Mouse (Mus musculus) embryo, embryonic 10 days (tissue): ENCODE data around the gene Gpr137.
"Not testable (repeated sequence)": the region's sequence is repeated elsewhere in the genome, so short reads cannot be mapped to it uniquely, and the experiment has no call there.

Experiments
- DNase-seq: peaks from one replicate; pipeline ENCODE4 v3.0.0-alpha.2; 2015; ENCODE audit warnings: low spot score

Gpr137 gene

GRCm38 (mm10) chr19:6942249-6942691 is at the start of gene Gpr137:
Gene Gpr137, minus strand, starts transcription at chr19:6942480.
- peak; percentile 95 for DNase-seq

DNA sequence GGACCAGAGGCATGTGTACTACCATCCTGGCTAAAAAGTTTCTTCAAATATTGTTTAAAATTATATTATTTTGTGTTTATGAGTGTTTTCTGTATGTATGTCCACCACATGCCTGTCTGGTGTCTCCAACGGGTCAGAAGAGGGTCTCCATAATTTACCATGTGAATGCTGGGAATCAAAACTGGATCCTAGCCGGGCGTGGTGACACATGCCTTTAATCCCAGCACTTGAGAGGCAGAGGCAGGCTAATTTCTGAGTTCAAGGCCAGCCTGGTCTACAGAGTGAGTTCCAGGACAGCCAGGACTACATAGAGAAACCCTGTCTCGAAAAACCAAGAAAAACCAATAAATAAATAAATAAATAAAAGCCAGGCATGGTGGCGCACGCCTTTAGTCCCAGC is 48.9 kb upstream of the Gpr137 start:
- DNase-seq: not testable (repeated sequence)

- no peak for DNase-seq
These were observed 48.4 kb upstream of the Gpr137 start for GRCm38 (mm10) chr19:6990712-6991111.

DNA sequence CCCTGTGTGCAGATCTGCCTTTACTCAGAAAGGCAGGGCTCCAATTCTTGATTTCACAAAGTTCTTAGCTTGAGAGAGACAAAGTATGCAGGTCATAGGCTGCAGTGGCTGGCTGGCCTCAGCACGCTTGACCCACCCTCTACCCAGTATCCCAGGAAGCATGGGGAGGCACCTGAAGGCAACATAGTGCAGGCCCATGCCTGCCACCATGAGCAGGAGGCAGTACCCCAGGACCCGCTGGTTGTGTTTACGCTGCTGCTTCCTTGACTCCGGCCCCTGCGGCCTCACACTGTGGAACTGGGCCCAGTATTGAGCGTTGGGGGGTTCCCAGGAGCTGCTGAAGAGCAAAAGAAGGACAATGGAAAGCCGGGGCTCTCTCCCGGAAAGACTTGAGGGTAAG is 47.0 kb upstream of the Gpr137 start:
- DNase-seq: no peak

DNA sequence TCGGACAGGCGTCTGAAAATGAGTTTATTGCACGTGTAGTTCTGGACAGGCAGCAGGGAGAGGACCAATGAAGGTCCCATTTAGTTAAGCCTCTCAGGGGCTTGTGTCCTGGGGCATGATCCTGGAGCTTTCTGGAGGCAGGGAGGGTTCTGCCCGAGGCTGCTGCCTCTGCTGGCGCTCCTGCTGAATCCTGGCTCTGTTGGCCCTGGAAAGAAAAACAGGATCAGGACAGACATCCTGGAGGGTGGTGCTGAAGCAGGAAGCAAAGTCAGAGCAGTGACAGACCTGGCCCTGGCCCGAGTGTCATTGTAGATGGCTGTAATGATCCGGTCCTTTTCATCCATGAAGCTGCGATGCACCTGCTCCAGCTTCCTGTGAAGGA is 45.6 kb upstream of the Gpr137 start:
- no peak for DNase-seq

- DNase-seq: peak; percentile 69
These were observed 45.0 kb upstream of the Gpr137 start, which contains the start of gene Vegfb for GRCm38 (mm10) chr19:6987061-6987903. Gene Vegfb, minus strand, starts transcription at chr19:6987651.

DNA sequence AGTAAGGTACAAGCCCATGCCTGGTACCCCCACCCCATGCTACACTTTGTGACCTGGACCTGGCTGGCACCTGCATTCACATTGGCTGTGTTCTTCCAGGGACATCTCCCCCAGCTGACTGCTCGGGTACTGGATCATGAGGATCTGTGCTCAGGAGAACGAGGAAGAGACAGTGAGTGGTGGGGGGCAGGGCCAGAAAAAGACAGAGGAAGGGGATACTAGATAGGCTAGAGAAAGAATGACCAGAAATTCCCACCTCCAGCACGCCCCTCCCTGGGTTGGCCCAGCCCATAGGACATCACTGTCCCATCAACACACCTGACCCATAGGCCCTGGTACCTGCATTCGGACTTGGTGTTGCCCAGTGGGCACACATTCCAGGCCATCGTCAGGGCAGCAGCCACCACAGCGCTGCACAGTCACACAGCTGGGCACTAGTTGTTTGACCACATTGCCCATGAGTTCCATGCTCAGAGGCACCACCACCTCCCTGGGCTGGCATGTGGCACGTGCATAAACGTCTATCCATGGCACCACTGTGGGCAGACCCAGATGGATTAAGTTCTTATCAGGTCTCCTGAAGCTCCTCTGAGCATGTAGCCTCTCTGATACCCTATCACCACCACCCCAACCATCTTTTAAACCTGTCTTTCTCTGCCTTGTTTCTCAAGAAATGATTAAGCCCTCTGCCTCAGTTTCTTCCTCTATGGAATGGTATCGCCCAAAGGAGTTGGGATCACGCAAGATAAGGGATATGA is 43.9 kb upstream of the Gpr137 start:
- DNase-seq: no peak

DNA sequence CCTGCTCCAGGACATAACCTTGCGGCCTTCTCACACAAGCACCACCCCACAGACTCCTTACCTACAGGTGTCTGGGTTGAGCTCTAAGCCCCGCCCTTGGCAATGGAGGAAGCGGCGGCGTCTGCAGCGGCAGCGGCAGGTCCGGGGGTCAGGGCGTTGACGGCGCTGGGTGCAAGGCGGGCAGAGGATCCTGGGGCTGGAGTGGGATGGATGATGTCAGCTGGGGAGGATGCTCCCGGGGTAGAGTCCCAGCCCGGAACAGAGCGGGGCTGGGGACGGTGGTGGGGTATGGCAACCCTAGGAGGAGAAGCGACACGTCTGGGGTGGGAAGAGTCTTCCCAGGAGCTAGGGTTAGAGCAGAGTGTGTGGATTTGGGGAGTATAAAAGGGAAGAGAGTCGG is 43.0 kb upstream of the Gpr137 start:
- no peak for DNase-seq

GRCm38 (mm10) chr19:6983621-6984020 is 41.3 kb upstream of the Gpr137 start:
- peak; percentile 20 for DNase-seq

DNA sequence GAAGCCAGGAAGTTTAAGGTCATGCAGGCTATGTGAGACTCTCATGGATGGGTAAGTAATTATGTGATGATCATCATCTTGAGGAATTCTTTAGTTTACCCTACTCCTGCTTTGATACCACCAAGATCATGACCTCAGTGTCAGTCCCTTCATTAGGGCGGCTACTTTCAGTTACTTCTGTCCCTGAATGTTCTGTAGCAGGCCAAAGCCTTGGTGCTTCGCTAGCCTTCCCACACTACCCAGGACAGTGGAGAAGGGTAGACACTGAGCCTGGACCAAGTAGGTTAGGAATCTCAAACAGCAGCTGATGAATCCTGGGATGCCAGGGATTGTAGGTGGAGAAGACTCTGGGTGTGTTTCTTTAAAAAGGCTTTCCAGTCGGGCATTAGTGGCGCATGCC is 39.2 kb upstream of the Gpr137 start:
- DNase-seq: no peak

DNA sequence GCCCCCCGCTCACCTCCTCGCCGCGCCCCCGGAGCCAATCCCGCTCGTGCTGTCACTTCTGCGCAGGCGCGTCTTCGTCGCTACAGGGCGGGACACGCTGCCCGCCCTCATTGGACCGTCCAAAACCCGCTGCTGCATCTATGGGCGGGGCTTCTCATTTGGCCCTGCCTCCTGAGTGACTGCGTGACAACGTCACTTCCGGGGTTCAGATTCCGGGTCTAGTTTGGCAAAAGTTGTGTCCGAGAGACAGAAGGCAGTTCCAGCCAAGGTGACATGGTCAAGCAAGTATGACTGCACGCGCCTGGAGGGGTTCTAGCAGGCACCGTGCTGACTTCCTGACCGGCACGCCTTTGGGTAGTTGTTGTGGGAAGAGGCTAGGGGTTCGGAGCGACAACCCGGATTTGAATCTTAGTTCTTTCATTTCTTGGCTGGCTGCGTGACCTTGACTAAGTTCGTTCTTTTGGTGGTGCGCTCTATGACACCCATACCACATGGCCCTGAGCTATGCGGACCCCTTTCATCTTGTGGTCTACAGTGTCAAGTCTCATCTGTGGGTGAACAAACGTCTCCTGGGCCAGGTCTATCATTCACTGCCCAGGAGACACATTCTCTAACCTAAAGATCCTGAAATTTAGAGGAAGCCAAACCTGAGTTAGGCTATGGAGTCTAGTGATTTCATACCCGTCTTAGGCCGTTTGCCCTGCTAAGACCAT is 38.3 kb upstream of the Gpr137 start, which contains the start of gene Fkbp2:
Fkbp2 (minus strand) TSS at position 121 of the 713 bp plus-strand sequence.
- DNase-seq: peak; percentile 99

DNA sequence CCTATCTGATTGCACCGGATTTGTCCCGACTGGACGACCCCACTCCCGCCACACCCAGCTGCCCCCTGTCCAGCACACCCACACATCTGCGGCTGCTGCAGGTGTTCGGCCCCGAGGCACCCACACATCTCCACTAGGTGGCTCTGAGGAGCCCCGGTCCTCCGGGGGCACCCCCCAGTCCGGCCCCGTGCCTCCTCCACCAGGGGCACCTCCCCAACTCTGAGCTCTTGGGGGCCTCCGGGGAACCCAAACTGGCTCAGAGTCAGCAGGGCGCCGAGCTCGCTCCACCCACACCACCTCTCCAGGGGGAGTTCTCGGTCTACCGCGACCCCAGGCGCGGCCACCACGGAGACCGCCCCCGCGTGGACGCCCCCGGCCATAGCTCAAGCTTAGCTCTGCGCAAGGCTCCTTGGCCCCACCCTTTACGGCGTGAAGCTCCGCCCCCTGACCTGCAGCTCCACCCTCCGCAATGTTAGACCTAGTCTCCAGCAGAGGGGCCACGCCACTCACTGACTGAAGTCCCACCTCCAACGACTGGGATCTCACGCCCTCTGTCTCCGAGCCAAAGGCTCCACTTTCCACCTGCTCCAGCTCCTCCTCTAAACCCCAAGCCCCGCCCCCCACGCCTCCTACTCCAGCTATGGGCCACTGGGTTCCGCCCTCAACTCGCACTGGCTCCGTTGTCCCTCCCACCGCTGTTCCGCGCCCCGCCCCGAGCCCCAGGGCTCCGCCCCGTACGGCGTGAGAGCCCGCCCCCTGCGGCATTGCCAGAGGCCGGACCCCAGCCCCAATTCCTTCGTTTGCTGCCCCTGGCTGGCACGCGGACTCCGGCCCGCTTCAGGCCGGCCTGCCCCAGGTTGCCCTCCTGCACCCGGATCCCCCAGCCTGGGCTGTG is 37.5 kb upstream of the Gpr137 start:
- peak; percentile 99 for DNase-seq

DNA sequence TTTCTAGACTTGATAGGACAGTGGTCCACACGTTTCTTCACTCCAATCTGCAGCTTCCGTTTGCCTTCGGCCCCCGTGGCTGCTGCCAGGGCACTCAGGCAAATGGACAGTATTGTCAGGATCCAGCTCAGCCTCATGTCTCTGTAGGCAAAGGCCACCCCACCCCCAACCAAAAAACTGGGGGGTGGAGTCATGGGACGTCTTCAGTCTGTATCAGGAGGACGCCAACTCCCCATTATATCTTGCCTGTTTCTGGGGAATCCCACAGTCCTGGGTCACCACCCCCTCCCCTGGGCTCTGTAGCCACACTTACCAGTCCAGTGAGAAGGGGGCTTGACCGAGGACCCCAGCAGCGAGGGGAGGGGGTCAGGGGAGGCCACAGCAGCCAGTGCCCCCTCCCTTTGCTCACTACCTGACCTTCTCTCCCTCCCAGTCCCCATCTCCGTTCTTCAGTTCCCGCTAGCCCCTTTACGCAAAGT is 36.8 kb upstream of the Gpr137 start:
- peak; percentile 24 for DNase-seq

DNA sequence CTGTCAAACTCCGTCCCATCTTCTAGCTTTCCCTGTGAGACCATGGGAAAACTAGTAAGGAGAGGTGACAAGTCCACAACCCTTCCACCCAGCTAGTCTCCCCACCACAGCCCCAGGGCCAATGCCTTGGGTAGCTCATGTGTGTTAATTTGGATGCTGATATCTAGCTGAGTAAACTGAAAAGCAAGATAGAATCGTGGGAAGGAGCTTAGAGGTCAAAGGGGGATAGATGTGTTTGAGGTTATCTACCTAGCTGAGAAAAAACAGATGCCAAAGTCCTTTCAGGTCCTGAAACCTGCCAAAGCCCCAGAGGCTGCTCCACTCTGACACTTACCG is 36.3 kb upstream of the Gpr137 start:
- no peak for DNase-seq

DNA sequence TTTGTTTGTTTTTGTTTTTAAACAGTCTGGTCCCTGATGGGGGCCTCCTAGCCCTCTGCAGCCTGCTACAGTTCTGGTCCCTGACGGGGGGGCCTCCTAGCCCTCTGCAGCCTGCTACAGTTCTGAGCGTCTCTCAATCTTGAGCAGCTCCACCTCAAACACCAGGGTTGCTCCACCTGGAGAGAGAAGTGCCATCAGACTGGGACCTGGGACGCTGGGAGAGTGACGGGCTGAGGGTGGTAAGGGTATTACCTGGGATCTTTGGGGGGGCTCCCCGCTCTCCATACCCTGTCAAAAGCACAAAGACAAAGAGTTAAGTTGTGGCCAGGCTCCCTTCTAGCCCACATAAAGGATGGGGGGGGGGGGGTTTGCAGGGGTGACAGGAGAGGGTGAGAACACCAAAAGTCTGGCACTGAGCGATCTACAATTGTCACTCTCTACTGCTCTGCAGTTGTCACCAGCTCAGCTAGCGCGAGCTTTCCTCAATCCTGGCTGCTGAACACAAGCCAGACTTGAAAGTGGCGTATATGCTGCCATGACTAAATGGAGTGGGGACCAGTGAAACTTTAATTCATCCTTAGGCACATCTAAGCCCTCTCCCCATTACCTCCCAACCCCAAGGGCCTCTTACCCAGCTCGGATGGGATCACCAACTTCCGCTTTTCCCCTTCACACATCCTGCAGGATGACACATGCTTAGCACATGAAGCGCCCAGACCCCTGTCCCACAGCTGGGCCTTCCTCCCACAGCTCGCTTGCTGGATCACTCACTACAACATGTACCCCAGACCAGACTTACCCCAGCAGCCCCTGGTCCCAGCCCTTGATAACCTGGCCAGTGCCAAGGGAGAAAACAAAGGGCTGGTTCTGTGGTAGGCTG is 35.7 kb upstream of the Gpr137 start:
- DNase-seq: no peak

DNA sequence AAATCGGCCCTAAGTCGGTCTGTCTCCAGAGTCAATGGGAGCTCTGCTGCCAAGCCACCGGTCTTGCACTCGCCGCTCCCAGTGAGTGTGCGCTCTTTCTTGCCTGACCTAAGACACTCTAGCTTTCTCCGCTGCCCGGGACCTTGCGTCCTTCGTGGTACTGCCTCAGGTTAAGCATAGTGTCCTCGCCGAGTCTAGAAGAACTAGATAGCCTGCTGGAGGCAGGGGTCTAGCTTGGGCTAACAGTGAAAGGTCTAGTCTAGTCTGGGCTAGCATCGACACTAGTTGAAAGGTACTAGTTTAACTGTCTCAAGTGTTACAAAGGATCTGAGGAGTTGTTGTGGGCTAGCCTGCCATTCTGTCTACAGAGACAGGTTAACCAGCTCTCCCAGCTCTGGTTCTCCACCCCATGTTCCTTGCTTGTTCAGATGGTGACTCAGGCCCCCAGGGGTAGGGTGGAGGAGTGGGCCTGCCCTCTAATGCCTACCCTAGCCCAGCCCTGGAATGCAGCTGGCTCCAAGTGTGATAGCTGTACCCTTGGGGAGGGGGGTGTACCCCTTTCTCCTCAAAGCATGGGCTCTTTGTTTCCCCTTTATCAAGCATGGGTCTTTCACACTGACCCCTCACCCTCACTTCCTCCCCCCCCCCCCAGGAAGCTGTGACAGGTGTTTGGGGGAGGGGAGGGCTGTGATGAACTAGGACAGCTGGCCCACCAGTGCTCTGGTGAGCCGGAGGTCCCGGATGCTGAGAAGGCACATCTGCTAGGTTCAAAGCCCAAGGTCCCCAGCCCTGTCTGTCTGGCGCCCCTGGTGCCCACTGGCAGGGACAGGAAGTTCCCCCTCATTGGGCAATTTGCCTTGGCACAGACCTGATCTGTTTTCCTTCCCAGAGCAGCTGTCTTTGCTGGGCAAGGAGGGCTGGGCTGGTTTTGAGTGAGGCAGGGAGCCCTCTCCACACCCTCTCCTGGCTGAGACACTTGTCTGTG is 33.5 kb upstream of the Gpr137 start, which contains the start of gene Plcb3:
Plcb3 (minus strand) TSS at position 934 of the 985 bp plus-strand sequence.
- DNase-seq: peak; percentile 77

DNA sequence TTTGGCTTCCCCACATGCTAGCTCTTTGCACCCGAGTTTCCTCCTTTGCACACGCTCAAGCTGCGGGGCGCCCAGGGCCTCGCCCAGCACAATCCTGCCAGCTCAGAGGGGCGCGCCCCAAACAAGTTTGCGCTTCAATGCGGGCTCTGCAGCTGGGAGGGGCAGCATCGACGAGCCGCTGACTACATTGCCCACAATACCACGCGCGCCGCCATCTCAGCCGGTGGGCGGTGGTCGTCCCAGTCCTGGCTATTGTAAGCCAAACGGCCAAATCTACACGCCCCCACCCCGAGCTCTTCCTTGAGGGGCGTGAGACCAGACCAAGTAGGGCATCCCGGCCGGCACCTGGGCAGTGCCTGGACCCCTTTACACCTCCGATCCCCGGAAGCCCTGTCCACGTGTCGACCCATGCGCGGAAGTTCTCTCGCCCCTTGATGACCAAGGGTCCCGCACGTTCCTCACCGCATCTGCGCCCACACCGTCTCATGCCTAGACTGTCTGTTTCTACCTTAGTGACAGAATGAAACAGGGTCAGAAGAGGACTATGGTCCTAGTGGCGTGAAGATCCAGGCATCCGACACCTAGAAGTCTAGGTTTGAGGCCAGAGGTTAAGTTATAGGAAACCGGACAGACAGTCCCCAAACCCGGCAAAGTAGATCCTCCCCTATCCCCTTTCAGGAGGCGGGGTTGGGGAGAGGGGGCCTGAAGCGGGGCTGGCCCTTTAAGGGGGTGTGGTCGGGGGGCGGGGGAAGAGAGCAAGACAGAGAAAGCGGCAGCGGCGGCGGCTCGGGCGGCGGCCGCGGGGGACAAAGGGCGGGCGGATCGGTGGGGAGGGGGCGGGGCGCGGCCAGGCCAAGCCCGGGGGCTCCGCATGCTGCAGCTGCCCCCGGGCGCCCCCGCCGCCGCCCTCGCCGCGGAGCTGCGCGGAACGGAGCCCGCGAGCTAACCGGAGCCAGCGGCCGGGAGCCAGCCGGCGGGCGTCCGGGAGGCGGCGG is 32.2 kb upstream of the Gpr137 start, which contains the start of gene Ppp1r14b:
Ppp1r14b (plus strand) TSS at position 758 of the 995 bp plus-strand sequence.
- peak; percentile 94 for DNase-seq
